Mouse (Mus musculus) pancreas, adult 10 weeks (tissue): ENCODE results near the gene Psmd3. TPM values are rescaled to one million over a fixed set of nuclear protein-coding genes. Genes with fewer than 3 reads are reported as not detected.

Experiments
- polyA plus RNA-seq: library from polyadenylated mRNA; stranded (reverse); fragments of 350-450 nt; fragmentation: Illumina TruSeq; extraction: RNeasy Lipid Tissue Mini Kit (QIAGEN cat#74804); gene quantifications from one replicate; pipeline ENCODE4 v1.2.3, GENCODE M21; 2015; ENCODE audit warnings: low read depth, low replicate concordance; ENCODE audit not compliant: insufficient read depth

The Psmd3 gene
- polyA plus RNA-seq: 21.3 TPM

GRCm38 (mm10) chr11:98681786-98682745, at the start of gene Psmd3:
Gene Psmd3, plus strand, starts transcription at chr11:98682554.

GRCm38 (mm10) chr11:98646459-98646858, 35.9 kb upstream of the Psmd3 start, which contains the start of gene Gsdma2:
Gene Gsdma2, plus strand, starts transcription at chr11:98646759.

GRCm38 (mm10) chr11:98664091-98664490, 18.3 kb upstream of the Psmd3 start, which contains the start of gene Gsdma:
Gene Gsdma, plus strand, starts transcription at chr11:98664351.

GRCm38 (mm10) chr11:98701213-98701670, 18.9 kb downstream of the Psmd3 start, which contains the start of gene Csf3:
Gene Csf3, plus strand, starts transcription at chr11:98701263.

GRCm38 (mm10) chr11:98729119-98729588, 46.8 kb downstream of the Psmd3 start, which contains the start of gene Med24:
Gene Med24, minus strand, starts transcription at chr11:98729435.

GRCm38 (mm10) chr11:98740393-98741050, 58.2 kb downstream of the Psmd3 start, which contains the start of gene Thra:
Gene Thra, plus strand, starts transcription at chr11:98740638.

Other genes starting within 250 kb of the Psmd3 start
- gene Mien1, start 243.6 kb upstream of the Psmd3 start, polyA plus RNA-seq: 33.4 TPM
- 7.3 TPM for gene Grb7, start 236.2 kb upstream of the Psmd3 start, polyA plus RNA-seq
- 1.4 TPM for gene Ikzf3, start 136.5 kb upstream of the Psmd3 start, polyA plus RNA-seq
- gene Zpbp2, start 131.5 kb upstream of the Psmd3 start, polyA plus RNA-seq: not detected
- gene Ormdl3, start 95.2 kb upstream of the Psmd3 start, polyA plus RNA-seq: 17.3 TPM
- not detected for gene Lrrc3c, start 84.3 kb upstream of the Psmd3 start, polyA plus RNA-seq
- gene Gm12355, start 56.9 kb upstream of the Psmd3 start, polyA plus RNA-seq: not detected
- not detected for gene Gsdma3, start 56.2 kb upstream of the Psmd3 start, polyA plus RNA-seq
- gene Gsdma2, start 35.8 kb upstream of the Psmd3 start, polyA plus RNA-seq: not detected
- gene Gsdma, start 18.2 kb upstream of the Psmd3 start, polyA plus RNA-seq: not detected
- gene Csf3, start 18.7 kb downstream of the Psmd3 start, polyA plus RNA-seq: not detected
- gene Med24, start 46.9 kb downstream of the Psmd3 start, polyA plus RNA-seq: 10.4 TPM
- gene Thra, start 58.1 kb downstream of the Psmd3 start, polyA plus RNA-seq: 21.8 TPM
- 4.8 TPM for gene Nr1d1, start 92.8 kb downstream of the Psmd3 start, polyA plus RNA-seq
- 15.9 TPM for gene Msl1, start 113.0 kb downstream of the Psmd3 start, polyA plus RNA-seq
- 11.9 TPM for gene Casc3, start 122.4 kb downstream of the Psmd3 start, polyA plus RNA-seq
- gene Rapgefl1, start 154.2 kb downstream of the Psmd3 start, polyA plus RNA-seq: 4.9 TPM
- gene Wipf2, start 181.1 kb downstream of the Psmd3 start, polyA plus RNA-seq: 2.3 TPM
- gene Cdc6, start 225.2 kb downstream of the Psmd3 start, polyA plus RNA-seq: 0.83 TPM
- gene Rara, start 245.3 kb downstream of the Psmd3 start, polyA plus RNA-seq: 5.0 TPM